In the genomic region with DNA sequence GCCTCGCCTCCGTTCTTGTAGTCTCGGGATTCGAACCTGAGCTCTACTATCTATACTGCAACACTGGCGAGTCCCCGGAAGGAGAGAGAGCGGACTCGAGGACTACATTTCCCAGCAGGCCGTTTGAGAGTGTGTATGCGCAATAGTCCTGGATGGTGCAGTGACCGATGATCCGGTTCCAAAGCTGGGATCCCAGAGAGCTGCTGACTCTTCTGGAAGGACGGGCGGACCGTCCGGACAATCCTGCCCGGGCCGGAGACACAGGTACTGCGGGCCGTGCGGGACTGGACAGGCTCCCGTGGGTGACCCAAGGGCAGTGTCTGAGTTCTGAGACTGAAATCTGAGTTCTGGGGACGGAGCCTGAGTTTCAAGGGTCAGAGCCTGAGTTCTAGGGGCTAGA, we compare ENCODE assay signal across 8 mouse cellular contexts. TPM values are rescaled to one million over a fixed set of nuclear protein-coding genes. Genes with fewer than 3 reads are reported as not detected.
A peak's percentile ranks its signal among the peaks of the same experiment; 100 is the strongest.
DNase-seq lines count a peak whose midpoint lies in the region; ATAC-seq lines count a peak whose summit lies in the region.

No protein-coding gene starts in this region.

- 2% methylated on average over 23 of the region's 23 CpGs for WGBS in hindbrain, embryonic 14.5 days

- peaks cover 41% of the 10 kb centered on the region for H3K36me3 ChIP-seq in hindbrain, embryonic 14.5 days (replicated peaks; ENCODE audit: control insufficient read depth, insufficient read depth)

- H3K4me2 ChIP-seq in hindbrain, embryonic 14.5 days (replicated peaks) = peak overlapping the region; percentile 82

- no peaks in the 10 kb centered on the region for H3K27me3 ChIP-seq in hindbrain, embryonic 14.5 days (ENCODE audit: control insufficient read depth, insufficient read depth, low read length)

- peak overlapping the region; percentile 12; the same call in 1 of the 2 replicates for H3K27ac ChIP-seq in hindbrain, embryonic 14.5 days

- H3K9ac ChIP-seq in hindbrain, embryonic 14.5 days = peak overlapping the region; percentile 79

- peak; percentile 52; the same call in 1 of the 2 replicates for ATAC-seq in hindbrain, embryonic 14.5 days (ENCODE audit: low FRiP score)

- H3K4me3 ChIP-seq in hindbrain, embryonic 14.5 days (replicated peaks; ENCODE audit: low read length) = peak overlapping the region; percentile 63

- peaks cover 25% of the 10 kb centered on the region for H3K4me1 ChIP-seq in hindbrain, embryonic 14.5 days (replicated peaks; ENCODE audit: control insufficient read depth, insufficient read depth, low read length)

- DNase-seq in T-cell, adult 2 months (ENCODE audit: low spot score) = peak; percentile 70
- DNase-seq in cerebellum, postnatal 14 days = peak; percentile 84 to 87
- peak; percentile 62 to 63 for DNase-seq in frontal cortex, postnatal 25 days (ENCODE audit: low spot score in 2 of 2)
- DNase-seq in hindbrain, embryonic 14.5 days (ENCODE audit: low spot score) = peak; percentile 84
- peak; percentile 79 to 82 for DNase-seq in layer of hippocampus, postnatal 36 days
- peak; percentile 93 for DNase-seq in lung, postnatal 25 days (ENCODE audit: low spot score)
- peak; percentile 90 for DNase-seq in retina, adult 2 months (ENCODE audit: low read depth, low spot score)
- peak; percentile 69 for DNase-seq in thymus, postnatal 25 days

- no peaks in the 10 kb centered on the region for H3K9me3 ChIP-seq in hindbrain, embryonic 14.5 days (ENCODE audit: control insufficient read depth, low read length)

RNA-seq across cellular contexts. Expression of a gene that starts 1.3 kb away (rescaled TPM):
- 26.4 and 31.5 TPM in 2 replicates for polyA plus RNA-seq in hindbrain, embryonic 14.5 days (2014; fragmentation: Nextera tagmentation; extraction: Ambion mirVana)
- total RNA-seq in layer of hippocampus, postnatal 36 days (2021) = 10 to 100 TPM; 39.3 to 56.0 TPM

RNA-seq across cellular contexts. Expression of a gene that starts 1.3 kb away (rescaled TPM):
- polyA plus RNA-seq in hindbrain, embryonic 14.5 days (2014; fragmentation: Nextera tagmentation; extraction: Ambion mirVana) = 136 and 142 TPM in 2 replicates
- 10 to 100 TPM; 32.3 to 36.0 TPM for total RNA-seq in layer of hippocampus, postnatal 36 days (2021)

RNA-seq across cellular contexts. Expression of a gene that starts 15.3 kb away (rescaled TPM):
- 30.2 and 37.0 TPM in 2 replicates for polyA plus RNA-seq in hindbrain, embryonic 14.5 days (2014; fragmentation: Nextera tagmentation; extraction: Ambion mirVana)
- total RNA-seq in layer of hippocampus, postnatal 36 days (2021) = 100 to 1,000 TPM; 227 to 236 TPM

RNA-seq across cellular contexts. Expression of a gene that starts 23.3 kb away (rescaled TPM):
- polyA plus RNA-seq in hindbrain, embryonic 14.5 days (2014; fragmentation: Nextera tagmentation; extraction: Ambion mirVana) = 3.9 and 6.0 TPM in 2 replicates
- total RNA-seq in layer of hippocampus, postnatal 36 days (2021) = 1 to 10 TPM in 1 of 2 experiments, under 1 TPM in 1; 0.65 to 1.7 TPM

RNA-seq across cellular contexts. Expression of a gene that starts 24.7 kb away (rescaled TPM):
- 137 and 151 TPM in 2 replicates for polyA plus RNA-seq in hindbrain, embryonic 14.5 days (2014; fragmentation: Nextera tagmentation; extraction: Ambion mirVana)
- total RNA-seq in layer of hippocampus, postnatal 36 days (2021) = 100 to 1,000 TPM; 301 to 304 TPM

Comparison
In these comparisons a context has a peak if more than half of its experiments do, and no peak if none do; other contexts are left out.
1. Peak in every context shown above with its lines: DNase-seq, ATAC-seq, H3K4me3 ChIP-seq and H3K27ac ChIP-seq.